Mouse (Mus musculus) lung, embryonic 14.5 days (tissue): ENCODE measurements around the gene Rad51c. TPM values are rescaled to one million over a fixed set of nuclear protein-coding genes. Genes with fewer than 3 reads are reported as not detected.
"Not testable (repeated sequence)": the region's sequence is repeated elsewhere in the genome, so short reads cannot be mapped to it uniquely, and the experiment has no call there.

ENCODE experiments used
- ATAC-seq: fragments of 200-750 bp; cut with Nextera tagmentation; 2 replicates; pipeline ENCODE4 v1.8.0; 2017; ENCODE audit warnings: mild to moderate bottlenecking, moderate TSS enrichment, moderate library complexity; ENCODE audit not compliant: insufficient read depth
- DNase-seq: peaks from one replicate; pipeline ENCODE4 v3.0.0-alpha.2; 2015
- H3K27ac ChIP-seq: fragments of 300-500 bp; sonication (generic); 2 replicates; pipeline ENCODE4 v1.5.1; 2014; ENCODE audit warnings: low read depth, mild to moderate bottlenecking, moderate library complexity
- H3K27me3 ChIP-seq: fragments of 300-500 bp; sonication (generic); 2 replicates; pipeline ENCODE4 v1.6.1; 2014; ENCODE audit warnings: low read length, control low read depth; ENCODE audit not compliant: insufficient read depth
- H3K36me3 ChIP-seq: fragments of 300-500 bp; sonication (generic); 2 replicates; pipeline ENCODE4 v1.6.1; 2014; ENCODE audit warnings: control low read depth; ENCODE audit not compliant: insufficient read depth
- H3K4me1 ChIP-seq: fragments of 300-500 bp; sonication (generic); 2 replicates; pipeline ENCODE4 v1.6.1; 2014; ENCODE audit warnings: antibody characterized with exemption, control low read depth; ENCODE audit not compliant: insufficient read depth
- H3K4me2 ChIP-seq: fragments of 300-500 bp; sonication (generic); 2 replicates; pipeline ENCODE4 v1.6.1; 2014; ENCODE audit warnings: mild to moderate bottlenecking
- H3K4me3 ChIP-seq: fragments of 300-500 bp; sonication (generic); 2 replicates; pipeline ENCODE4 v1.5.1; 2014; ENCODE audit warnings: low read depth, low read length
- H3K9ac ChIP-seq: fragments of 300-500 bp; sonication (generic); 2 replicates; pipeline ENCODE4 v1.6.1; 2014
- H3K9me3 ChIP-seq: fragments of 300-500 bp; sonication (generic); 2 replicates; pipeline ENCODE4 v1.6.1; 2016; ENCODE audit warnings: low read depth, low read length, control low read depth
- CTCF ChIP-seq: IDR thresholded peaks from 2 replicates; pipeline ENCODE4 v1.5.1; 2016; ENCODE audit warnings: antibody characterized with exemption, low read depth
- WGBS: fragments of 180-500 bp; shearing (Covaris S2); extraction: QIAGEN DNeasy Blood & Tissue Kit; methylation state at CpG from one replicate; pipeline ENCODE4 v1.1.7; 2014; 5-methylcytosine and 5-hydroxymethylcytosine counted together
- polyA plus RNA-seq: library from polyadenylated mRNA; unstranded; fragments of >200 nt; fragmentation: Nextera tagmentation; extraction: Ambion mirVana; gene quantifications from 2 replicates; pipeline ENCODE4 v1.2.1, GENCODE M21; 2014

The Rad51c gene
- polyA plus RNA-seq: 9.9 and 11.0 TPM in 2 replicates

DNA sequence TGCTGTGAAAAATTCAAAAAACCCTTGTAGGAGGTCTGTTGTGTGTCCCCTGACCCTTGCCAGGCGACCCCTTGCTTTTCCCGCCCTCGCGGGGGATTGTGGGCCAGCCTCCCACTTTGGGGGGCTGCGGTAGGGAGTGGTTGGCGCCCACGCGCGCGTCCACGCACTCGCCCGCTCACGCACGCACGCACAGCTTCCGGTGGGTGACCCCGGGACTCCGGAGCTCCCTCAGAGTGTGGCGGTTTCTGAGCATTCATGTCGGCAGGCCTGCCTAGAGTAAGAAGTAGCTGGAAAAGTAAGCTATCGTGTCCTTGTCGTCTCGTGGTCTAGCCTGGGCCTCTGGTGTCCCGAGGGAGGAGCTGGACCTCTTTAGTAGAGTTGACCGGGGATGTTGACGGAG lies at the start of gene Rad51c, which contains the start of gene Tex14:
TSS of gene Rad51c (minus strand) at position 79 of the 400 bp plus-strand sequence.
TSS of gene Tex14 (plus strand) at position 190 of the 400 bp plus-strand sequence.
- no peaks in the 10 kb centered on the region for H3K36me3 ChIP-seq
- no peak for TF ChIP-seq CTCF
- peak within 1 kb of the TSS; percentile 97 for H3K27ac ChIP-seq
- peak within 1 kb of the TSS; percentile 75 for H3K4me2 ChIP-seq
- no peaks in the 10 kb centered on the region for H3K27me3 ChIP-seq
- DNase-seq (peak; percentile 8), ATAC-seq (peak; percentile 23)
- H3K4me1 ChIP-seq: no peaks in the 10 kb centered on the region; the same call in 1 of the 2 replicates
- 69% methylated on average over 27 of the region's 27 CpGs for WGBS
- H3K9ac ChIP-seq: peak within 1 kb of the TSS; percentile 83
- peak within 1 kb of the TSS; percentile 63 for H3K4me3 ChIP-seq
- H3K9me3 ChIP-seq: no peaks in the 10 kb centered on the region

DNA sequence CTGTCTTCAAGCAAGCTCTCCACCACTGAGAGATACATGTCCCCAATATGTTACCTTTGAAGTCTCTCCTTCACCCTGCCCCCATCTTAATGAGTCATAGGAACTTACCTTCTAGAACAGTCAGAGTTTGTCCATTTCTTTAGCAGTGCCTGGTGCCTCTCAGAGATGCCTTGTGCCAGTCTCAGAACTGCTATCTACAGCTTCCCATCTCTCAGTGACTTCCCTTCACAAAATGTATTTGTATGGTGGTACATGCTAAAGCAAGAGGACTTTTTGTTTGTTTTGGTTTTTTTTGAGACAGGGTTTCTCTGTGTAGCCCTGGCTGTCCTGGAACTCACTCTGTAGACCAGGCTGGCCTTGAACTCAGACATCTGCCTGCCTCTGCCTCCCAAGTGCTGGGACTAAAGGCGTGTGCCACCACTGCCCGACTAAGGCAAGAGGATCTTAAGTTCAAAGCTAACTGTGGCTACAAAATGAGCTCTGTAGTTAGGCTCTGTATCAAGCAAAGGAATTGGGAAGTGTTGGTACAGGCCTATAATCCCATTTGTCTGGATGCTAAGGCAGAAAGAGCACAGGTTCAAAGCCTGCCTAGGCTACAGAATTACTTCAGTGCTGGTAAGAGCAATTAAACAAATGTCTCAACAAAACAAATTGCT lies 49.4 kb upstream of the Rad51c start:
- no peak for DNase-seq

DNA sequence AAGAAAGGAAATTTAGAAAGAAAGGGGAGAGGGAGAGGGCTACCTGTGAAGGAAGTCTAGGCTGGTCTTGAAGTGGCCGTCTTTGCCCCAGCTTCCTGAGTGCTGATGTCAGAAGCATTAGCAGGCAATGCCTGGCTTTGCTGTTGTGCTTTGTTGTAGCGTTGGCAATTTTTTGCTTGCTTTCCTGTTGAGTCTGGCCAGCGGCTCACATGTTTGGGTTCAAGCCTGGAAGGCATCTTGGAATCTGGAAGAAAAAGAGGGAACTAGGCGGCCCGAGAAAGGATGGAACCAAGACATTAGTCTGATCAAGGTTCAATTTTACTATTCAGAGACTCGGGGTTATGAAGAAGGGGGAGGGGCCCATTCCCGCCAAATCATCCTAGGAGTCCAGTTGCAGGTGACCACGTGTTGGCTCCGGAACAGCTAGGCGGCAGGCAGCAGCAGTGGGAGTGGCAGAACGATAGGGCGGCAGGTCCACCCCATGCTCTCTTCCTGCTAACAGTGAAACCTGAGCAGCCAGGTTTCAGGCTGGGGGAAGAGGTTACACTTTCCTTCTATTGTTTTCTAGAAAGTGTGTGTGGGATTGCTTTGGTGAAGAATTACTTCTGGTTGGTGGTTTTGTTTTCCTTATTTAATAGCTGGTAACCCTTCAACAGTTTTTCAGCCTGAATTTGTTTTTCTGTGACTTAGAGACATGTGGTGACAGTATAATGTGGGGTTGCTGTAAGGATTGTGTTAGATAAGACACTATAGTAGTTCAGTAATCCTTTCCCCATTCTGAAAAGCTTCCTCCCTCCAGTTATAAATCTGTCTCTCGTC lies 48.7 kb upstream of the Rad51c start:
- Histone ChIP-seq H3K9ac (no peak overlapping the region), H3K36me3 (no peaks in the 10 kb centered on the region), H3K4me2 (no peak overlapping the region), H3K4me1 (no peaks in the 10 kb centered on the region), H3K27me3 (no peaks in the 10 kb centered on the region), H3K27ac (0 out of 2 replicates have a peak overlapping the region, but pooled peaks have one; percentile 26), H3K4me3 (no peak overlapping the region), H3K9me3 (no peaks in the 10 kb centered on the region)
- DNase-seq (no peak), ATAC-seq (no peak)
- 14% methylated on average over 13 of the region's 13 CpGs for WGBS
- TF ChIP-seq CTCF: no peak

More for the DNA sequence above, 49.4 kb upstream of the Rad51c start:
- H3K9me3 ChIP-seq: no peaks in the 10 kb centered on the region
- TF ChIP-seq CTCF: no peak
- no peaks in the 10 kb centered on the region for H3K36me3 ChIP-seq
- no peak overlapping the region for H3K27ac ChIP-seq
- no peak overlapping the region for H3K4me2 ChIP-seq
- no peaks in the 10 kb centered on the region for H3K4me1 ChIP-seq
- no peak for ATAC-seq
- no peak overlapping the region for H3K9ac ChIP-seq
- no peaks in the 10 kb centered on the region for H3K27me3 ChIP-seq
- WGBS: 77% methylated on average over 2 of the region's 2 CpGs
- no peak overlapping the region for H3K4me3 ChIP-seq

DNA sequence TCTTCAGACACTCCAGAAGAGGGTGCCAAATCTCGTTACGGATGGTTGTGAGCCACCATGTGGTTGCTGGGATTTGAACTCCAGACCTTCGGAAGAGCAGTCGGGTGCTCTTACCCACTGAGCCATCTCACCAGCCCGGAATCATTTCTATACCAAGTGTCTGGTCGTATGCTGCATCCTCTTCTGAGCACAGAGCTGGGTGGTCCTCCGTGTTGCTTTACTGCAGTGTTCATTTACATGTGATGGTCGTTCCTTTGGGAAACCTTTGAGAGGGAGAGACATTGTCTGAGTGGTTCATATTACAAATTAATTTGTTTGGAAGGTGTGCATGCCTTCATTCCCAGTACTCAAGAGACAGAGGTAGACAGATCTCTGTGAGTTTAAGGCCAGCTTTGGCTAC lies 48.0 kb upstream of the Rad51c start:
- 0 out of 2 replicates have a peak overlapping the region, but pooled peaks have one; percentile 26 for H3K27ac ChIP-seq
- H3K4me3 ChIP-seq, H3K4me2 ChIP-seq, H3K4me1 ChIP-seq, H3K9me3 ChIP-seq, H3K9ac ChIP-seq, H3K36me3 ChIP-seq, ATAC-seq, DNase-seq, H3K27me3 ChIP-seq: not testable (repeated sequence)
- 65% methylated on average over 6 of the region's 8 CpGs for WGBS

DNA sequence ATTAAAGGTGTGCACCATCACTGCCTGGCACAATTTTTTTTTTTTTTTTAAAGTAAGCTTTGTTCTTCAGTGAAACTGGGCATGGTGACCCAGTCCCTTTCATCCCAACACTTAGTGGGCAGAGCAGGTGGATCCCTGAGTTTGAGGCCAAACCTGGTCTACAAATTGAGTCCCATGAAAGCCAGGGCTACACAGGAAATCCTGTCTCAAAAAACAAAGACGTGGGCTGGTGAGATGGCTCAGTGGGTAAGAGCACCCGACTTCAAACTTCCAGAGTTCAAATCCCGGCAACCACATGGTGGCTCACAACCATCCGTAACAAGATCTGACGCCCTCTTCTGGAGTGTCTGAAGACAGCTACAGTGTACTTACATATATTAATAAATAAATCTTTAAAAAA lies 45.1 kb upstream of the Rad51c start:
- not testable (repeated sequence) for H3K4me1 ChIP-seq, H3K36me3 ChIP-seq, H3K4me3 ChIP-seq, H3K9ac ChIP-seq, H3K9me3 ChIP-seq, DNase-seq, H3K27me3 ChIP-seq, ATAC-seq, H3K27ac ChIP-seq, H3K4me2 ChIP-seq
- 47% methylated on average over 5 of the region's 5 CpGs for WGBS

DNA sequence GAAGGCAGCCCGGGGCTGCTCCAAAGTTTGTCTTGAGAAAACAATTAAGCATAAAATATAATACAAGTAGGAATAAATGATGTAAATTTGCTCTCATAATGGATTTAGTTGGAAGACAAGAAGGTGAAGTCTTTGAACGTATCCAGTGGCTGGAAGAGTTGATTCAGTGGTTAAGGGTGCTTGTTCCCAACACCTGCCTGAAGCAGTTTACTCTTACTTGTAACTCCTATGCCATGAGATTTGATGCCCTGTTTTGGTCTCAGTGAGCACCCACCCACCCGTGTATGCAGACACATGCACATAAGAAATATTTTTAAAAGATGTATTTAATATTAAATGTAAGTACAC lies 44.4 kb upstream of the Rad51c start:
- WGBS: 5% methylated on average over 3 of the region's 3 CpGs
- Histone ChIP-seq H3K27ac (peak overlapping the region; percentile 67), H3K36me3 (no peaks in the 10 kb centered on the region), H3K27me3 (no peaks in the 10 kb centered on the region), H3K4me2 (no peak overlapping the region), H3K9me3 (no peaks in the 10 kb centered on the region), H3K4me3 (no peak overlapping the region), H3K4me1 (no peaks in the 10 kb centered on the region), H3K9ac (no peak overlapping the region)
- TF ChIP-seq CTCF: no peak
- no peak for DNase-seq
- ATAC-seq: no peak

DNA sequence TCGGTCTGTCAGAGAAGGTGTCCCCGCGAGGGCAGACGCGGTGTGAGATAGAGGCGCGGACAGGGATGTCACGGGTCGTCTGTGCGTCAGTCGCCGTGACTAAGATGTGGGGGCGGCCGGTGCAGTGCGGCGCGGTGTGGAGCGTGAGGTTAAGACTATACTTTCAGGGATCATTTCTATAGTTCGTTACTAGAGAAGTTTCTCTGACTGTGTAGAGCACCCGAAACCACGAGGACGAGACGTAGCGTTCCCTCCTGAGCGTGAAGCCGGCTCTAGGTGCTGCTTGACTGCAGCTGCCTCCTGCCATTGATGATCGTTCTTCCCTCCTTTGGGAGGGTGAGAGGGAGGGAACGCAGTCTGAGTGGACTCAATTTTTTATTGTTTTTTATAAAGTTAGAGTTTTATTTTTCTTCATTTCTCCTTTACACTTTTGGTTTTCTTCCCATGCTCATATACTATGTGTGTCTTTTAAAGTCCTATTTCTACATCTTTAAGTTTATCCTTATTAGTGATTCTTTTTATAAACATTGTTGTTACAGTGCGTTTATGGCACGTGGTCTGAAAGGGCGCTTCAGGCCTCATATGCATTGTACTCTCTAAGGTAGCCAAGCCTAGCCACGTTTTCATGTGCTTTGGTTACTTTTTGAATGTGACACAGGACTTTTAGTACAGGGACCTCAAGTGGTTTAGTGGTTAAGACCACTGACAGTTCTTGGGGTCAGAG lies 43.9 kb upstream of the Rad51c start:
- not testable (repeated sequence) for H3K9me3 ChIP-seq, H3K9ac ChIP-seq, H3K4me3 ChIP-seq, H3K36me3 ChIP-seq, H3K4me1 ChIP-seq, H3K27me3 ChIP-seq, H3K4me2 ChIP-seq
- WGBS: 1% methylated on average over 6 of the region's 32 CpGs
- ATAC-seq (peak; percentile 96), DNase-seq (peak; percentile 89)
- H3K27ac ChIP-seq: peak overlapping the region; percentile 67

DNA sequence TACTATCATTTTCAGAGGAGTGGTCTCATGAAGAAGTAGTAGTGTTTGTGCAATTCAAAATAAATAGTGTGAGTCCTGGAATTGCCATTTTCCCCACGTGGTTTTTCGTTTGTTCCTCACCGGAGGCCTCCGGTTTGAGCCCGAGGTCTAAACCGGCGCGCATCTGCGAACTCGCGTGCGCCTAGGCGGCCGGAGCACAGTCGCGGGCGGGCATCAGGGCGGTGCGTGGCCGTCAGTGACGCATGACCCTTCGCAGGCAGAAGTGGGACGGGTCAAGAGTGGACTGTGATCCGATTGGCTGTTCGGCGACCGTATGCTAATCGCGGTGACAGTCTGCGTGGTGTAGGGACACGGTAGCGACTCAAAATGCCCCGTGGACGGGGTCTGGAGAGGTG lies 43.3 kb upstream of the Rad51c start:
- DNase-seq (peak; percentile 84), ATAC-seq (peak; percentile 93)
- peak overlapping the region; percentile 25 for H3K4me3 ChIP-seq
- H3K4me2 ChIP-seq: peak overlapping the region; percentile 63
- under 1% methylated on average over 31 of the region's 34 CpGs for WGBS
- not testable (repeated sequence) for H3K4me1 ChIP-seq, H3K36me3 ChIP-seq, H3K27ac ChIP-seq, H3K27me3 ChIP-seq, H3K9me3 ChIP-seq
- peak overlapping the region; percentile 35; the same call in 1 of the 2 replicates for H3K9ac ChIP-seq
